Mouse (Mus musculus) ES-Bruce4 (cell line): ENCODE data around the gene Aph1b. TPM values are rescaled to one million over a fixed set of nuclear protein-coding genes. Genes with fewer than 3 reads are reported as not detected.
"Not testable (repeated sequence)": the region's sequence is repeated elsewhere in the genome, so short reads cannot be mapped to it uniquely, and the experiment has no call there.

Experiments used
- H3K27ac ChIP-seq: 2 replicates; pipeline ENCODE4 v1.5.1; 2012; ENCODE audit warnings: low read length, inconsistent platforms; ENCODE audit not compliant: insufficient read depth
- H3K27me3 ChIP-seq: 2 replicates; pipeline ENCODE4 v1.6.1; 2012; ENCODE audit warnings: mild to moderate bottlenecking, low read length, inconsistent platforms; ENCODE audit not compliant: control insufficient read depth, poor library complexity, insufficient read depth, severe bottlenecking
- H3K36me3 ChIP-seq: 2 replicates; pipeline ENCODE4 v1.6.1; 2012; ENCODE audit warnings: inconsistent platforms, mild to moderate bottlenecking, low read length, moderate library complexity; ENCODE audit not compliant: control insufficient read depth, poor library complexity, insufficient read depth, severe bottlenecking
- H3K4me1 ChIP-seq: one replicate; pipeline ENCODE4 v1.8.1; 2011; ENCODE audit warnings: low read length; ENCODE audit not compliant: control insufficient read depth, insufficient read depth
- H3K4me3 ChIP-seq: 2 replicates; pipeline ENCODE4 v1.5.1; 2011; ENCODE audit warnings: low read depth, mild to moderate bottlenecking, low read length
- H3K9ac ChIP-seq: 2 replicates; pipeline ENCODE4 v1.6.1; 2012; ENCODE audit warnings: low read depth, mild to moderate bottlenecking, inconsistent platforms; ENCODE audit not compliant: poor library complexity, severe bottlenecking
- H3K9me3 ChIP-seq: replicated peaks from 2 replicates; pipeline ENCODE4 v1.6.1; 2012; ENCODE audit warnings: mild to moderate bottlenecking, low read length, inconsistent platforms; ENCODE audit not compliant: control insufficient read depth, poor library complexity, insufficient read depth, severe bottlenecking
- CTCF ChIP-seq: IDR thresholded peaks from one replicate; pipeline ENCODE4 v1.8.1; 2011; ENCODE audit warnings: low read depth, low read length
- EP300 ChIP-seq: IDR thresholded peaks from 2 replicates; pipeline ENCODE4 v1.6.1; 2011; ENCODE audit warnings: low read depth, low read length; ENCODE audit not compliant: insufficient read depth
- POLR2A ChIP-seq: IDR thresholded peaks from one replicate; pipeline ENCODE4 v1.8.1; 2011; ENCODE audit warnings: low read length; ENCODE audit not compliant: insufficient read depth
- polyA plus RNA-seq: library from polyadenylated mRNA; stranded (reverse); fragments of >200 nt; gene quantifications from 2 replicates; pipeline ENCODE4 v1.2.4, GENCODE M21; 2011; ENCODE audit warnings: low read depth; ENCODE audit not compliant: missing spikeins, insufficient read depth, insufficient read length

Gene Aph1b
- polyA plus RNA-seq, 1 experiment, result 7.0 TPM

GRCm38 (mm10) chr9:66794629-66795463, 444 bp downstream of the Aph1b start:
- TF ChIP-seq POLR2A (no peak), CTCF (no peak), EP300 (no peak)
- Histone ChIP-seq H3K9ac (peak overlapping the region; percentile 8; the same call in 1 of the 2 replicates), H3K4me3 (peak overlapping the region; percentile 93), H3K4me1 (no peaks in the 10 kb centered on the region), H3K36me3 (no peaks in the 10 kb centered on the region), H3K27me3 (peaks cover 2% of the 10 kb centered on the region), H3K9me3 (no peaks in the 10 kb centered on the region), H3K27ac (no peak overlapping the region)

GRCm38 (mm10) chr9:66787821-66788220, 7.5 kb downstream of the Aph1b start:
- Histone ChIP-seq H3K27me3 (no peaks in the 10 kb centered on the region), H3K27ac (no peak overlapping the region), H3K4me3 (no peak overlapping the region), H3K4me1 (no peaks in the 10 kb centered on the region), H3K36me3 (no peaks in the 10 kb centered on the region), H3K9ac (no peak overlapping the region), H3K9me3 (no peaks in the 10 kb centered on the region)
- no peak for TF ChIP-seq CTCF

- not testable (repeated sequence) for H3K36me3 ChIP-seq, H3K27ac ChIP-seq, H3K9me3 ChIP-seq
Measured at GRCm38 (mm10) chr9:66784552-66784951, 10.7 kb downstream of the Aph1b start.

GRCm38 (mm10) chr9:66770701-66771100, 24.6 kb downstream of the Aph1b start:
- TF ChIP-seq EP300, result no peak
- no peak for TF ChIP-seq POLR2A
- H3K9ac ChIP-seq, result no peak overlapping the region
- H3K9me3 ChIP-seq, result no peaks in the 10 kb centered on the region
- no peaks in the 10 kb centered on the region for H3K36me3 ChIP-seq
- H3K27ac ChIP-seq, result no peak overlapping the region
- H3K4me1 ChIP-seq, result no peaks in the 10 kb centered on the region
- H3K4me3 ChIP-seq, result no peak overlapping the region
- no peaks in the 10 kb centered on the region for H3K27me3 ChIP-seq

More at GRCm38 (mm10) chr9:66784552-66784951, 10.7 kb downstream of the Aph1b start:
- H3K27me3 ChIP-seq, H3K9ac ChIP-seq, H3K4me3 ChIP-seq, H3K4me1 ChIP-seq: not testable (repeated sequence)

GRCm38 (mm10) chr9:66769275-66769674, 26.0 kb downstream of the Aph1b start:
- Histone ChIP-seq H3K27me3 (no peaks in the 10 kb centered on the region), H3K4me3 (no peak overlapping the region), H3K9me3 (no peaks in the 10 kb centered on the region), H3K27ac (no peak overlapping the region), H3K4me1 (no peaks in the 10 kb centered on the region), H3K9ac (no peak overlapping the region), H3K36me3 (no peaks in the 10 kb centered on the region)
- TF ChIP-seq POLR2A (no peak), EP300 (no peak), CTCF (no peak)

- Histone ChIP-seq H3K36me3 (no peaks in the 10 kb centered on the region), H3K4me3 (no peak overlapping the region), H3K27me3 (no peaks in the 10 kb centered on the region), H3K9me3 (no peaks in the 10 kb centered on the region), H3K9ac (no peak overlapping the region), H3K4me1 (no peaks in the 10 kb centered on the region), H3K27ac (no peak overlapping the region)
- no peak for TF ChIP-seq CTCF
- no peak for TF ChIP-seq EP300
- no peak for TF ChIP-seq POLR2A
Measured at GRCm38 (mm10) chr9:66768721-66769120, 26.6 kb downstream of the Aph1b start.
